Mouse (Mus musculus): ENCODE data around the gene Ccdc137.

- TF ChIP-seq EP300 (optimal IDR thresholded peaks at IDR 0.05) = no peak
- no peak for TF ChIP-seq CTCF (IDR thresholded peaks at IDR 0.05; ENCODE audit: low read depth)
Measured at GRCm38 (mm10) chr11:120444106-120444505, 13.8 kb upstream of the Ccdc137 start.
